Mouse (Mus musculus): ENCODE data around the gene Rnh1. TPM values are rescaled to one million over a fixed set of nuclear protein-coding genes. Genes with fewer than 3 reads are reported as not detected.

The Rnh1 gene
- 100 to 1,000 TPM; 339 to 382 (median 360) TPM for total RNA-seq (2022)

DNA sequence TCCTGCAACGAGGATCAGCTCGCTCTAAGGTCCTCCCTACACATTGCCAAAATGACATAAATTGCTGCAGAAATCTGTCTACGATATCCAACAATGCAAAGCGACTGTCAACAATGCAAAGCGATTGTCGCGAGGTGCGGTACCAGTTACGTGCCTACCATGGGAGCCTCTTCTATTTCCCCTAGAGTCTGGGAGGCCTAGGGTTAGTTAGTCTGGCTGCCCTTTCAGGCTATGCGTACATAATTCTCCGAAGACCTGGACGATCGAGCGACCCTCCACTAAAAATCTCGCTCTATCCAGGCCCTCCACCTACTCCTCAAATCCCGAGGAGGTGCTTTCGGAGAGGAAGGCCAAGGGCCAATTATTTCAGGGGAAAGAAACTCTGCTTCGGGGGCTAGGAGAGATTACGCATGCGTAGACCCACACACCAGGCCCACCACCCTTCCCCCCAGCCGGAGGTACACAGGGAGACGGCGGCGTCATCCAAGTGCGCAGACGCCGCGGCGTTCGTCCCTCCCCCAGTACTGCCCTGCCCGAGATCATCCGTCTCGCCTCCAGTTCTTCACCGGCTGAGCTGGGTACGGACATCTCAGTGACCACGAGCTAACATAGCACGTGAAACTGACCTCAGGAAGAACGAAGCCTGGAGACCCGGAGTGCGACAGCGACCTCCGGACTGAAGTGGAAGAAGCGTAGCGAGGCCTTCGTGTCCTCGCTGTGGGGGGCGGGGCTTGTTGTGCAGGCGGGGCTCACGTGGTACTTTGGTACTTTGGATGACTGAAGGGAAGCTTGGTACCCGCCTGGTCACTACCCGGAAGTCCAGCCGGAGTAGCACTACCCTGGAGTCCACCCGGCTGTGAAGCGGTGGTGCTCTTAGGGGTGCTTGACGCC lies at the start of gene Rnh1:
TSS of gene Rnh1 (minus strand) at position 742 of the 891 bp plus-strand sequence.
- peak; percentile 90 for DNase-seq

DNA sequence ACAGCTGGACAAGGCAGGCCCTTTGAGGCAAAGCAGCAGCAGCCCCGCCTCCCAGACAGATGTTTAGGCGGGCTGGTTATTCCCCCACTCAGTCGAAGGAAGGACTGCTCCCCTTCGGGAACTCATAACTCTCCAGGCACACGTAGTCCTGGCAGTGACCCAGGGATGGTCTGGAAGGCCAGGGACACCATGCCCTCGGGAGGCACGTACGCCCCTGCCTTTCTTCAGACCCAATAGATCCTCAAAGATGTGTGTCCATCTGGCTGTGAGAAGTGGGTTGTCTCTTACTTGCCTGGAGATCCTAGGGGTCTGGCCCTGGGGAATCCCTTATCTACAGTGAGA lies 49.4 kb upstream of the Rnh1 start:
- DNase-seq: no peak

DNA sequence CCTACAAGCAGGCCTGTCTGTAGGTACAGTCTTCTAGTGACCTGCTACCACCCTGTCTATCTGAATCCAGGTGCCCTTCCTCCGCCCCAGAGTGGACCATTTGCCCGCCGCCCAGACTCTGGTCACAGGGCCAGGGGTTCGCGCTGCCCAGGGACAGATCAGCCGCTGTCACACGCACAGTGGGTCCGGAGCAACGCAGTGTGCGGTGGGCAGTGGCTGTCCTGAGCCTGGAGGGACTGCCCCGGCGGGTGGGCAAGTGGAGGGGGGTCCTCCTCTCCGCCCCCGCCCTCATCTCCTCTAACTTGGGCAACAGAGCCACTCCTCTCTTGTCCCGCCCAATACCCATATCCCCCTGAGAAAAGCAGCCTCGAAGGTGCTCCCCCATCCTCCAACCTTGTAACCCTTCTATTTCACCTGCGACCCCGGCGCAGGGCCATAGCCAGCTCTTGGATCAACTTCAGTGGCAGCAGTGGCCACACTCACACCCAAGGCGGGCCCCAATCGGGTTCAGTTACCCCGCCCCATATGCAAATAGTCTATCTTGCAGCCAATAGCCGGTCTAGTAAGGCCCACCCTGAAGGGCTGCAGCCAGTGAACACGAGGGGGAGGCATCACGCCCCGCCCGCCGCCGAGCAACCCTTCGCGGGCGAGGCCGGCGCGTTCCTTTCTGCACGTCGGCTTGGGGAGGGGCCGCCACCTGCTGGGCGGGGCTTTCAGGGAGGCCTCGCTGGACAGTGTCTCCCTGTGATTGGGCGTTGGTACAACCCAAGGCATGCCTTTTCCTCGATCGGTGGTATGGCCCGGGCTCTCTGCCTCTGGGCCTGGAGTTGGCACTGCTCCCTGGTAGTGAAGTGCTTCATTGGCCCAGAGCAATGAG lies 48.8 kb upstream of the Rnh1 start:
- DNase-seq: peak; percentile 96

DNA sequence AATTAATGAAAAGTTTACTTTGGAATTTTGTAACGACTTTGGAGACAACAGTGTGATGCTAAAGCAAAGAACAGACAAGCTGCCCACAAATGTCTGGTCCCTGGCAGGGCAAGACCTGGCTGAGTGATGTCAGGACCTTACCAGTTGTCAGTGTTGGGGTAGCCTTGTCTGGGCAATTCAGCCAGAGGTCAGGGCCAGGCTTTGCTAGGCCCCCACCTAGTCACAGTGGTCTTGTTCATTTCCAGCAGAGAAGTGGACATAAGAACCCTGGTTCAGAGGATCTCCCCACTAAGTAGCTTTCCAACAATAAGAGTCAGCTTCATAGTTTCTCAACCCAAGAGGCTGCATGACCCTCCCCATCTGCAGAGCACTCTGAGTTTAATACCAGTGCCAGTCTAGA lies 47.7 kb upstream of the Rnh1 start:
- no peak for DNase-seq

DNA sequence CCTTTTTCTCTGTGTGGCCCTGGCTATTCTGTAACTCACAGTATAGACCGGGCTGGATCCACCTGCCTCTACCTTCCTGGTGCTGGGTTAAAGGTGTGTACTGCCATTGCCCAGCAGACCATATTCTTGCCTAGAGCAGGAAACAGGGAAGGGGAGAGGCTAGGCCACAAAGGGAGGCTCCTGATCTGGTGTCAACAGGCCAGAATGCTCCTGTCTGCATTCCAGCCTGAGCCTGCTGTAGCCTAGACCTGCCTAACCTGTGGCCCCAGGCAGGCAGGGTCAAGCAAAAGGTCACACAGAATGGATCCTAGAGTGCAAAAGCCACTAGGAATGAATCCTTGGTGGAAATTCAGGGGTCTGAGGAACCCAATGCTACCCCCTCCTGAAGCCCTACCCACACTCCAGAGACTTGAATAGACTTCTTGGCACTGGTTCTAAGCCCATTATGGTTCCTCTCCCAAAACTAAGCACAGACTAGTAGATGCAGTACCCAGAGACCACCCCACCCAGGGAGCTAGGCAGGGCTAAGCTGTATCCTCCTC lies 47.0 kb upstream of the Rnh1 start:
- no peak for DNase-seq

DNA sequence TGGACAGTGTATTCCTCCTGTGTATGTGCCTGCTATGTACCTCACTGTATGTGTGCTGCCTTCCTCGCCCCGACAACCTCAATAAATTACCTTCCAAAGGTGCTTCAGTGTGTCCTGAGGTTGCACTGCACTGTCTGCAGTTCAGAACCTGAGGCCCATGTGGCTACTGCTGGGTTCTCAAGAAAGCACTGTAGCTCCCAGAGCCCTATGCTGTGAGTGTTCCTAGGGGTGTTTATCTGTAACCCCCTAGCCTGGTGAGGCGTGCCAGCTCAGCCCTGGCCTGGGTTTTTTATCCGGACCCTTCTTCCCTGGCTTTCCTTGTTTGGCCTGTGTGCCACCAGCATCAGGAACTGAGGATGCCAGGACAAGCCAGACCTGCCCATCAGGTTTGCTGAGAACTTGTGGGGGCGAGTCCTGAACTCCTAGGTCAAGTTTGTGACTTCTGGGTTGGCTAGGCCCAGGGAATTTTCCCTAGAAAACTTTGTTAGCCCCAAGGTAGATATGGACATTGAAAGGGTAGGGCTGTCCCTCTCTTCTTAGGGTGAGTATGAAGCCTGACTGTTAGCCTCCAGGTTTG lies 46.0 kb upstream of the Rnh1 start:
- no peak for DNase-seq

DNA sequence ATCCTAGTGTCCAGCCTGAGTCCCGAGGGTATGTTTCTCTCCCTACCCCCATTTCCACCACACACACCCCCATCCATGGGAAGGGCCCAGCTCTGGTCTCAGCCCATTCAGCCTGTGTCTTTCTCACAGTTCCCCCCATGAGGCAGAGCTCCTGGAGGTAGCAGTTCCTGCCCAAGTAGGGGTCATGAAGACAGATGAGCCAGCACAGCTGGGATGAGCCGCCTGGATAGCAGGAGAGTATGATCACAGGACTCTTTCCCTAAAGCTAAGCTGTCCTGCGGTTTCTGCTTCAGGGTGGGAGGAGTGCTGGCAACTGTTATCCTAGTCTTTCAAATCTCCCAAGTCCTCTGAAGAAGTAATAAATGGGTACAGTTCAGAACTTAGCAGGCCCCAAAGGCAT lies 45.5 kb upstream of the Rnh1 start:
- DNase-seq: no peak

DNA sequence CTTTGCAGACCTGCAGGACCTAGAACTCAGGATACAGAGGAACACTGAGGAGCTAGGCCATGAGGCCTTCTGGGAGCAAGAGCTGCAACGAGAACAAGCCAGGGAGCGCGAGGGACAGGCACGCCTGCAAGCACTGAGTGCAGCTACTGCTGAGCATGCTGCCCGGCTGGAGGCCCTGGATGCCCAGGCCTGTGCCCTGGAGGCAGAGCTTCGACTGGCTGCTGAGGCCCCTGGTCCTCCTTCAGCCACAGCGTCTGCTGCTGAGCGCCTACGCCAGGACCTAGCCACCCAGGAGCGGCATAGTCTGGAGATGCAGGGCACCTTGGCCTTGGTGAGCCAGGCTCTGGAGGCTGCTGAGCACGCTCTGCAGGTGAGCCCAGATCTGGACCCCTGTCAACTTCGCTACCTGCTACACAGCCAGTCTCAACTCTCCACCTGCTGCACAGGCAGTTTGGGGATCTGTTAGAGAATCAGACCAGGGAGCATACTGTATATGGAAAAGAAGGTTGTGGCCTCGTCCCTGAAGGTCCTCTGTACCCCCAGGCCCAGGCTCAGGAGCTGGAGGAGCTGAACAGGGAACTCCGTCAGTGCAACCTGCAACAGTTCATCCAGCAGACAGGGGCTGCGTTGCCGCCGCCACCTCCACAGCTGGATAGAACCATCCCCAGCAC lies 44.8 kb upstream of the Rnh1 start:
- no peak for DNase-seq

DNA sequence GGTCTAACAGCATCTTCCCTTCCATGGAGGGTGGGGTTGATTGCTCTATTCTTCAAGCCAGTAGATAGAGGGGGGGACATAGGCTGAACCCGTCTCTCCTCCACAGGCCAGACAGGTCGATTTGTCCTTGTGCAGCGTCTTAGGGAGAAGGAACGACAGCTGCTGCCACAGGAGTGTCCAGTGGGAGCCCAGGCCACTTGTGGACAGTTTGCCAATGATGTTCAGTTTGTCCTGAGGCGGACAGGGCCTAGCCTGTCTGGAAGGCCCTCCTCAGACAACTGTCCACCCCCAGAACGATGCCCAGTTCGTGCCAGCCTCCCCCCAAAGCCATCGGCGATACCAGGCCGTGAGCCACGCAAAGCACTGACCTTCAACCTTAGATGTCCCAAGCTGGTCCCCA lies 44.2 kb upstream of the Rnh1 start:
- DNase-seq: no peak

DNA sequence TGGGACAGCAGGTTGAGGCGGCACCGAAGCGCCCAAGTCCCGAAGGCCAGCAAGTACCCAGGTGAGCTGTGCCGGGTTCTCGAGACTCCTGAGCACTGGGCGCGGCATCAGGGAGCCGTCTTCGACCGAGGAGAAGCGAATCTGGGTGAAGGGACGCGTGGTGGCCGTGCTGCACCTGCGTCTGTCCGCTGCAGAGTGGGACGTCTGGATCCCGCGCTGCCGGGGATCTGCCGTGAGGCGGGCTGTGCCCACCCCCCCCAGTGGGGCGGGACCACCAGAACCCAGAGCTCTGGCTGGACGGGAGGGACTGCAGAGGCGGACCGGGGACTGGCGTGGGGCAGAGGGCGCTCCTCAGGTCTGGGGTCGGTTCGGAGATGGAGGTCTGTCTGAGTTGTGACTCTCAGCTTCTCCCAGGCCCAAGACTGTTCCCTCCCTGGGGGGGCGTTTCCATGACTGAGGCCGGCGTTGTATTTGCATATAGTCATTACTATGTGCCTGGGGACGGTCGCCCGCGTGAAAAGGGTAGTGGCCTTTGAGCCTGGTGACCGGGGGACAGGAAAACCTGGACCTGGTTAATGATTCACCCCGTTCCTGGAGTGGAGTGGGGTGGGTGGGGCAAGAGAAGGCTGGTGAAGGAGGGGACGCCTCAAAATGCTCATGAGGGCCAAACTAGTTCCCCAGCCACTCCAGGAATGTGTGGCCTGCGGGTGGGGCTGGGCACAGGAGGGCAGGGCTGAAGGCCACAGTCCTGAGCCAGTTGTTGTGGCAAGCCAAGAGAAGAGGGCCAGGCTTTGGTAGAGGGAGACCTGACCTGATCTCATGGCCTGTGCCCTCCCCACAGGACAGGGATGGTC lies 43.5 kb upstream of the Rnh1 start:
- DNase-seq: peak; percentile 49

DNA sequence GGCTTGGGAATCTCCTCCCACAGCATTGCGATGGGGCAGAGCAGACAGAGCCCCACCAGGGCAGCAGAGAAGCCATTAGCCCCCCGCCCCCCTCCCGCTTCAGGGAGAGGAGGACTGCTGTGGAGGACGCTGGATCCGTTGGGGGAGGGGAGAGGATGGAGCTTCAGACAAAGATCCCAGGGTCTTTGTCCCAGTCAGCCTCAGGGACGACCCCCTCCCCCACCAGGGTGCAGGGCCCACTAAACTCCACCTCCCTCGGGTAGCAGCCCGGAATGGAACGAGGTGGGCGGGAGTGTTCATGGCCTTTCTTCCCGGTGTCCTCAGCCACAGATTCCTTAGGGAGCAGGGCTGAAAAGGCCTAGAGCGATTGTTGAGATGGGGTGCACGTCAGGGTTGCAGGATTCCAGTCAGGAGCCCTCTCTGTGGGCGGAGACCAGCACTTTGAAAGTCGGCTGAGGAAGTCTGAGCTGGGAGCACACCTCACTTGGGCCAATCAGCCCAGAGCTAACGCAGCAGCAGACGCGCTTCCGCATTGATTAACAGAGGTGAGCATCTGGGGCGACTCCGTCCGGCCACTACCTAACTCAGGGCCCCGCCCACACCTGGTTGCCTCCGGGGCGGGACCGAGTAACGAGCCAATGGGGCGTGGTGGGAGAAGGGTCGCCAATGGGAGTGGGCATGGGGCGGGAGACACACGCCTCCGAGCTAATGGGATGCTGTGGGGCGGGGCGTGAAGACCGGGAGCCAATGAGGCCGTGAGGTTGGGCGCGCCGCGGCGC lies 42.6 kb upstream of the Rnh1 start, which contains the start of gene Rassf7:
TSS of gene Rassf7 (plus strand) at position 760 of the 779 bp plus-strand sequence.
- DNase-seq: peak; percentile 91

DNA sequence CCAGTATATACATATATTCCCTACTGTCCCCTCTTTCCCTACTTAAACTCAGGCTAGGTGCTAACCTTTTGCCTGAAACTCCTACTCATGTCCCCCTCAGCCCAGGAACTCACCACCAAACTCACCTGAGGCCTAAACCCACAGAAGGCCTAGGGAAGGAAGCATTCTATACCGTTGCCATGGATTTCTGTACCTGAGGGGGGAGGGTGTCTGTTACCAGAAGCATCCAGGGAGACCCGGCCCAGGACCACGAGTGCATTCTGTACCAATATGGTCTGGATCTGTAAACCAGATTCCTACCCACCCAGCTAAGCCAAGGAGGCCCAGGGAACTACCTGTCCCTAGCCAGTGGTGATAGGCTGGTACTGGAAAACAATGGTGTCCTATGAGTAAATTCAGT lies 41.7 kb upstream of the Rnh1 start:
- DNase-seq: no peak

DNA sequence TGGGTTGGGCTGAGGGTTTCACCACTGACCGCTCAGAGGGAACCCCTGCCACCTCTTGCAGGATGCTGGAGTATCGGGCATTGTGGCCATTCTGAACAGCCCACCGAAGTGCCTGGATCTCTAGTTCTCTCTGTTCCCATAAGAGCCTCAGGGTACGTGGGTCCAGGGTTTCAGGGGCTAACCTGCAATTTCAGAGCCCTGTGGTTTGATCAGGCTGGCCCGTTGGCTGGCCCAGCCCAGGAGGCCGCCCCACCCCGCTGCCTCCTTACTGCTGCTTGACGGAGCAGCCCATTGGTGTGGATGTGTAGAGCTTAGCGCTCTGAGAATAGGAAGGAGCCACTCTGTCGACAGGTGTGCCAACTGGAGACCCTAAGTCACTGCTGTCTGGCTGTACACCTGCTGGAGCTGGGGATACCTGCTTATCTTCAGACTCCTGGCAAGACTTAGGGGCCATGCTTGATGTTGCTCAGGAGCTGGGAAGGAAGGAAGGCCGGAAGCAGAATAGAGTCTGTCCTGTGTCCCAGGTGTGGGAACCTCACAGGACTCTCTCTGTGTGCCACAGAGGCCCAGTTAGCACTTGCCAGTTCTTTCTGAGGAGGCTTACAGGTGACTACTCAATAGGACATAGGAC lies 41.1 kb upstream of the Rnh1 start, which contains the start of gene Lmntd2:
TSS of gene Lmntd2 (minus strand) at position 476 of the 631 bp plus-strand sequence.
- no peak for DNase-seq

DNA sequence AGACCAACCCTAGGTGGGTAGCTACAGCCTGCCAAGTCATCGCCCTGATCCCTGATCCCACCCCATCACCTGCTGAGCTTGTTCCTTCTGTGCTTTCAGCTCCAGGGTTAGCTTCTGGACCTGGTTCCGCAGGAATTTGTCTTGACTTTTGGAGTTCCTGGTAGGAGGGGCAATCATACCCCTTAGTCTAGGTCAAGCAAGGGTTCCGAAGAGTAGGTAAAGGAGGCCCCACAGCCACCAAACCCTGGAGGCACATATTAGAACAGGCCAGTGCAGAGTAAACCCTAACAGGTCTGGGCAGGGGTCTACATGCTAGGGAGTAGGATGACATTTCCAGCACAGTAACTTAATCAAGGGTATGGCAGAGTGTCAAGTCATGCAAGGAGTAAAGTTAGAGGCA lies 40.5 kb upstream of the Rnh1 start:
- no peak for DNase-seq

DNA sequence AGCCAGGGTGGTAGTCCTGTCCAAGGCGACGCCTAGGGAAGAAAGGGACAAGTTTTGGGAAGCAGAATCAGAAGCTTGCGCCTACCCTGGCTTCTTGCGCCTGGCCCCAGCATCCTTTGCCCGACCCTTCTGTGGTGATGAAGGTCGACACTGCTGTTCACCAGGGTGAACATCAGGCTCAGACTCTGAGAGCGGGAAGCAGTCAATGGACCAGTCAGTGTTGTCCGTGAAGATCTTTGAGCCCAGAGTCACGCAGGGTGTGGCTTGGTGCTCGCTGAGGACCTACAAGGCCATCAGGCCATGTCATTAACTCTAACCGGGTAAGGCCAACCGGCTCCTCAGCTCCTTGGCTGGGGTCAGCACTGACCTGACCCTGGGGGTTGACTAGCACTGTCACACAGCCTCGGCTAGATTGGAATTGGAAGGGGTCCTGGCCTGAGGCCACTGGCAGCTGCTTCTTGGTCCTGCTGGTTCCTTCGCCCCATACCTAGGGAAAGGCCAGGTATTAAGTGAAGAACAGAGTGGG lies 38.0 kb upstream of the Rnh1 start:
- no peak for DNase-seq

DNA sequence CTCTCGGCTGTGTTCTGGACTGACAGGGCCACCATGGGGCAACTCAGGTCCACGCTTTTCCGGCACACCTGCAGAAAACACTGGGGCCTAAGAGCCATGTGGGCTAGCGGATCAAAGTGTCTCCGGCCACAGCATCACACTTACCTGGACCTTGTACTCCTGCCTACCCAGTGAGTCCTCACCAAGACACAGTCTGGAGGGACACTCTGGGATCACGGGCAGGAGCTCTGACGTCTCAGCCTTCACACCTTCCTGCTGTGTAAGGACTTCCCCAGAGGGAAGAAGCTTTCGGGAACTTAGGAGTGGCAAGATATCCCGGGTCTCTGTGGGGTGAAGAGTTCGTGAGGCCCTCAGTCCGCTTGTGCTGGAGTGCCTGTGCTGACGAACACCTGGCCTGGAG lies 37.5 kb upstream of the Rnh1 start:
- no peak for DNase-seq

DNA sequence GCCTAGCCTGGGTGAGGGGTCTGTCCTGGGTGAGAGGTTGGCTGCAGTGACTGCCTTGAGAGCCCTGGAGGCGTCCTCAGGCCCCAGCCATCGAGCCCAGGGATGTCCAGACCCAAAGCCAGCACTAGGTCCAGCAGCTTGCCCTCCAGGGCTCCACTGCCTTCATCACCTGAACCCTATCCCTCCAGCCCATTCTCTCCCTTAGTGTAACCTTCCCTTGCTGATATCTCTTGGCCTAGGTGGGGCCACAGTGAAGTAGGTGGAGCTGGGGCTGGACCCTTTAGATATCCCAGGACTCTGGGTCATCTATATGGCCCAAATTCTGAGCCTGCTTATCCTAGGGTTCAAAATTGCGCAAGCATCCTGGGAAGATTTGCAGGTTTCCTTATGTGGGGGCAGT lies 36.9 kb upstream of the Rnh1 start:
- DNase-seq: no peak

DNA sequence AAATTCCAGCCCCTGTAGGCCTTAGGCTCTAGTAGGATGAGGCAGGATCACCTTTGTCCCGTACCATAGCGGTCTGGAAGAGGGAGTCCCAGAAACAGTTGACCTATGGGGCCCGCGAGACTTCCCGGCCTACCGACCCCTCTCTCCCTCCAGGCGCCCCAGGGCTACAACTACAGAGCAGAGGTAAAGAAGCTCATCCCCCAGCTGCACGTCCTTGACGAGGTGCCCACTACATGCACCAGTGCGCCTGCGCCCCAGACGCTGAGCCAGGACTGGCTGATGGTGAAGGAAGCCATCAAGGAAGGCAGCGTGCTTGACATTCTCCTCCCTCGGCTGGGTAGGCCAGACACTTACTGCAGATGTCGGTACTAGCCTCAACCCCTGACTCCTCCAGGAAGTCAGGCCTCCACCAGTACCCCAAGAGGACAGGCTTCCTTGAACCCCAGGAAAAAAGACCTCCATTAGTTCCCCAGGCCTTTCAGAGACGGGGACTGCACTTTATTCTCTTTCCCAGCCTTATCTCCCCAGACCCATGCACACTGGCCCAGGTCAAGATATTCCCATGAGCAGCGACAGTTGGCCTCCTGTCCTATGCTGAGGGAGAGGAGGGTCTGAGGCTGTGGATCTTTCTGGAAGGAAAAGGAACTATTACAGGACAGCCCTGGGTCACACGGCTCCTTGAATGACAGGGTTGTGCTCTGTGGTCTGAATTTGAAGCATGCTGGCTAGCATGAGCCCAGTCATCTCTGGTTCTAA lies 33.7 kb upstream of the Rnh1 start:
- no peak for DNase-seq

DNA sequence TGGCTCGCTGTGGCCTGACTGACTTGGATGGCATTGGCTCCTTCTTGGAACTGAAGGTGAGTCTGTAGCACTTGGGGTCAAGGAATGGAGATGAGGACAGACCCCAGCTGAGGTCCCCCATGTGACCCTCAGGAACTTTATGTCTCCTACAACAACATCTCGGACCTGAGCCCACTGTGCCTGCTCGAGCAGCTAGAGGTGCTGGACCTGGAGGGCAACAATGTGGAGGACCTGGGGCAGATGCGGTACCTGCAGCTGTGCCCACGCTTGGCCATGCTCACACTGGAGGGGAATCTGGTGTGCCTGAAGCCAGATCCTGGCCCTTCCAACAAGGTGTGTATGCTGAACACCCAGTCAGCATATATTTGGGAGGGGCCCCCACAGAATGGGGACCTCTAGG lies 32.8 kb upstream of the Rnh1 start:
- DNase-seq: no peak

Data from adrenal gland, adult 8-10 months (tissue).